Mouse (Mus musculus) right cerebral cortex, postnatal 36 days (tissue): ENCODE measurements around the gene Lnpep.
"Not testable (repeated sequence)": the region's sequence is repeated elsewhere in the genome, so short reads cannot be mapped to it uniquely, and the experiment has no call there.

Source experiments
- DNase-seq, 2 experiments: peaks; one replicate each; pipeline ENCODE4 v3.0.0; 2022; ENCODE audit warnings: low spot score in 2 of 2, mixed read lengths in 1 of 2

The Lnpep gene

DNA sequence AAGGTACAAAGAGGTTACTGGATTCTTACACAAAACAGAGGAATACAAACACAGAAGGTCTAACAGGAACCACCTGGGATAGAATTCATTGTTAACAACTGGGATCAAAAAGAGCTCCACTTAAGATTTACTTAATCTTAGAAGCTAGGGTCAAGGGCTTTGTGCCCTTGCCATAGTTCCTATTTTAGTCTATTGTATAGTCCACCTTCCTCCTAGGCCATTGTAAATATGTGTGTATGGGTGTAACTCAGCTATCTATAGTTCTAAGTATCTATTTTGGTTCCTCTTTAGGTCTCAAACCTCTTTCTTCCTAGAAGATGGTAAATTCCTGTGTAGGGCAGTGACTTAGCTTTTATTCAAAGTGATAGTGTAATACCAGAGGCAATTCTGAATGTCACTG lies 128.6 kb downstream of the Lnpep start:
- not testable (repeated sequence) for DNase-seq

DNA sequence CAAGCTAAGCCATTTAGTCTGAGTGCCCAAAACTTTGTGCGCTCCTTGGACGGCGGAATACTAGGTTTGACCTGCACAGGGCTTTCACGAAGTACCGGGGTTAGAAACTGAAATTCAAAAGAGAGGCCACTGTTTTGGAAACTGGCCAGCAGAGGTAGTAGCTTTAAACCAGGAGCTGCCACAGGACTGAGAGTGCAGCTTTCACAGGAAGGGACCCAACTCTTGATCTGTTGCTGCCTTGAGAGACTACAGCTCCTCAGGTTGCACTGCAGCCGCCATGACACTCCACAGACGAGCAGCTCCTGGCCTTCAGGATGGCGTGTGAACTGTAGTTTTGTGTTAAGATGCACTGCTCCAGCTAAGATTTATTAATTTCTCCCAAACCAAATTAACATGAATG lies 132.7 kb downstream of the Lnpep start:
- DNase-seq, result no peak

GRCm38 (mm10) chr17:17491622-17492001 lies 133.2 kb downstream of the Lnpep start:
- DNase-seq, result no peak

- no peak for DNase-seq
These were observed 133.8 kb downstream of the Lnpep start for GRCm38 (mm10) chr17:17490820-17491621.

DNA sequence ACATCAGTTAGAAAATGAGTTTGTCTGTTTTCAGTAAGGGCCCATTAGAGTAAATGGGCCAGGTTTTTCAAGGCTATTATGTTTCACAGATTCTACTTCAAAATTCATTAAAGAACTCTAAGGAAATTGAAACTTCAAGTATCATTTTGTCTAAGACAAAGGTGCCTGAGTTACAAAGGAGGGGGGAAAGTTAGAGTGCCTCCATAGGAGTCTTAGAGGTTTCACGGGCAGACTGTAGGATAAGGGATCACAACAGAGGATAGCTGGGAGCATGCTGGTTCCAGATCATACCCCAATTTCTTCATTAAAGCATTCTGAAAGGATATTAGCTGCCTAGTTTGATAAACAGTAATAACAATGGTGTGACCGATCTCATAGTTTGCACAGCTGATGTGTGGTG lies 139.1 kb downstream of the Lnpep start:
- no peak for DNase-seq
